Mouse (Mus musculus) kidney, postnatal 25 days (tissue): ENCODE measurements at regions not wholly inside any gene's neighbourhood (a gene's known extent, or its start where the extent isn't known, plus 50 kb on each side); places are given as distances from the start of the nearest gene placed in this dataset.
A peak's percentile ranks its signal among the peaks of the same experiment; 100 is the strongest.

Experiments
- DNase-seq, 2 experiments: peaks; one replicate each; pipeline ENCODE4 v3.0.0; 2021; ENCODE audit warnings: mixed read lengths in 2 of 2

DNA sequence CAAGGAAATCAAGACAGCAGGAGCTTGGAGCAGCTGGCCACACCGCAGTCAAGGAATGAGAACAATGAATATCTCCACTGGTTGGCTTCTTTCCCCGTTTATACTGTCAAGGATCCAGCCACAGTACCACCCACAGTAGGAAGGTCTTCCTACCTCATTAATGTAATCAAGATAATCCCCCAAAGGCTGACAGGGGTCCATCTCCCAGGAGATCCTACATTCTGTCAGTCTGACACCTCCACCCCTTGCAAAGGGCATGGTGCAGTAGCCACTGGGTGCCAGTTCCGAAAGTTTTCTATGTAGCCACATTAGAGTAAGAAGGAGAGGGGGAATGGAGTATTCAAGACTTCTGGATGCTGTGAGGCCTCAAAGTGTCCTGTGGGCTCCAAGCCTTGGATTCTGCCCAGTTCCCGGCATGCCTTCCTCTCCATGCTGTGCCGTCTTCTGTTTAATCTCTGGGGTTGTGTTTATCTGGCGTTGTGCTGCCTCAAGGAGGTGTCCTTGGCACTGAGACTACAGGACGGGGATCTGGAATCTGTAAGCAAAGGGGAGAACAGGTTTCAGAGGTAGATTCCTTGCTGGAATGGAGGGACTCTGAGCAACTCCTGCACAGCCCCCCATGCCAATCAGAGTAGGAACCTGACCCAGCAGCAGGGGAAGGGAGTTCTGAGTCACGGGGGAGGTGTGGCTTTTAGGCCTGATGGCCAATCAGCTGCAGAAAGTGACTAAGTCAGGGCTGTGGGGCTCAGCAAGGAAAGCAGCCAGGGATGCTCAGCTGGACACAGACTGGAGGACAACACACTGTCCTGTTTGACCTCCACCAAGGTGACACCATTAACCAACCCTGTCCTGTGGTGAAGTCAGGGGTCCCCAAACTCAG lies 77.3 kb upstream of the Wscd1 start:
- no peak for DNase-seq

DNA sequence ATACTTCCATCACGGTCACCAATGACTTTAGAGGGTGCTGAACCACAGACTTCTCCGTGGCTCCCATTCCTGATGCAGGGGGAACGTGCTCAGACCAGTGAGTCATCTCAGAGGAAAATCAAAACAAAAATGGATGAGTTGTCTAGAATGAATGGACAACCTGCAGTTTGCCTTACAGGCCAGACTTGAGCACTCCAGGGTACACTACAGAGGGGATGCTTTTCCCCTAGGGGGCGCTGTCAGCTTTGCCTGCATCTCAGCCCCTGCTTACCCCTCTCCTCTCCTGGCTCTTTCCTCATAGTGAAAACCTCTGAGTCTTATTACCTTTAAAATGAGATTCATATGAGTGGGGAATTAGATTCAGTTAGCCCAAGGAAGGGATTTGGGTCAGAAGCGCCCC lies 75.4 kb upstream of the Wscd1 start:
- peak; percentile 76 to 88 for DNase-seq

DNA sequence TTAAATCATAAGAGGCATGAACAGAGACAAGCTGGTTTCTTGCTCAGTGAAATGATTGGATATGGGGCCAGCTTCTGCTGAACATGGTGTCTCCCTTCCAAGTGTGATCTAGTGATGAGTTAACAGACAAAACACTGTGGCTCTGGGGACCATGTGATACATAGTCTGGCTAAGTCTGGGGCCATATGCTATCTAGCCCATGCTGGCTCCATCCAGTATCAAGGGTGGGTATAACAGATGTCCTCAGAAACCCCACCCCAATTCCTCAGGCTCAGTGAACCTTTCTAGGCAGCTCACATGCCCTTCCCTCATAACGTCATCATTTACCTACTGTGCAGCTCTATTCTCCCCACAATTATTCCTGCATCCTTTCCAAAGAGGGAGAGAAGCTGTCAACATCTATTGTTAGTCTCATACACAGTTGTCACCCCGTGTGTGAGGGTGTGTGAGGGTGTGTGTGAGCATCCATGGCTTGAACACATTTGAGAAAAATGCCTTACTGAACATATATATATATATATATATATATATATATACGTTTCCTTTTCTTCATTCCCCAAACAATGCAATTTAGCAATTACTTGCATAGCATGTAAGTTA lies 73.9 kb upstream of the Wscd1 start:
- no peak for DNase-seq

DNA sequence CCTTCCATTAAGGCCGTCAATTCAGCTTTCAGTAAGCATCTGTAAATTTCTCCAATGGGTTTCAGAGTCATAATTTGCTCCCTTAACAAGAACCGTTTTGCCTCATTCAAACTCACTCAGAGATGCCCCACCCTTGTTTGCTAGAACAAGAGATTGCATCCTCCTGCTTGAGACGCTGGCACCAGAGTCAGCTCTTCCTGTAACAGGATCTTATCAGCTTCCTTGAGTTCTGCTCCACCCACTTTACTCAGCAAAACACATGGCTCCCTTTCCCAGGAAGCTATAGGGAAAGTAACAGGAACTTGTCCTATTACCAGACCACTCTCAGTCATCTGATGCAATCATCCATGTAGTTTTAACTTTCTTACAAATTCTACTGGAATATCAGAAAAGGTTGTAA lies 52.7 kb upstream of the Wscd1 start:
- no peak for DNase-seq

DNA sequence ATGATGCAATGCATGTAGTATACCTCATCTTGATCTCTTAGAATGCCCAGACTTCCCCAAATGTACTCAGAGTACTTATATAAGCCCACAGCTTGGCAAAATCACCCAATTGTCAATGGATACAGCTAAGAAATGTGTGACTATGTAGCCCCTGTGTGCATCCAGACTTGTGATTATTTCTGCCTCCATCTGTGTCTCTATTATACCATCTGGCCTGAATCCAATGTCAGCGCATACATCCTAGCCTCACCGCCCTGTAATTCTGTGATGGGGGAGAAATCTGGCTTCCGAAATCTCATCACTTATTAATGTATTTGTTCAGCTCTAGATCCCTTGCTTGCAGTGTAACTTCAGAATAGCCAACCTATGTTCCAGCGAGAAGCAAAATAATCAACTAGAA lies 50.9 kb upstream of the Wscd1 start:
- no peak for DNase-seq
